Mouse (Mus musculus) urinary bladder, postnatal 14 days (tissue): ENCODE measurements around the gene Pdgfb.
A peak's percentile ranks its signal among the peaks of the same experiment; 100 is the strongest.

Experiments used
- DNase-seq: peaks from one replicate; pipeline ENCODE4 v3.0.0; 2021; ENCODE audit warnings: low spot score

The Pdgfb gene

GRCm38 (mm10) chr15:80014321-80015210 lies at the start of gene Pdgfb:
Gene Pdgfb, minus strand, starts transcription at chr15:80014977.
- no peak for DNase-seq

- no peak for DNase-seq
These were observed 48.0 kb upstream of the Pdgfb start for GRCm38 (mm10) chr15:80062821-80063220.

GRCm38 (mm10) chr15:80062339-80062738 lies 47.6 kb upstream of the Pdgfb start:
- no peak for DNase-seq

GRCm38 (mm10) chr15:80061071-80061550 lies 46.3 kb upstream of the Pdgfb start:
- no peak for DNase-seq

- DNase-seq: no peak
These were observed 45.7 kb upstream of the Pdgfb start for GRCm38 (mm10) chr15:80060356-80061070.

- no peak for DNase-seq
These were observed 44.8 kb upstream of the Pdgfb start for GRCm38 (mm10) chr15:80059606-80060005.

GRCm38 (mm10) chr15:80058151-80058550 lies 43.4 kb upstream of the Pdgfb start:
- DNase-seq: no peak

GRCm38 (mm10) chr15:80054034-80054710 lies 39.4 kb upstream of the Pdgfb start:
- peak; percentile 51 for DNase-seq

GRCm38 (mm10) chr15:80053381-80054033 lies 38.7 kb upstream of the Pdgfb start:
- no peak for DNase-seq

GRCm38 (mm10) chr15:80051782-80052181 lies 37.0 kb upstream of the Pdgfb start:
- no peak for DNase-seq

GRCm38 (mm10) chr15:80051092-80051761 lies 36.5 kb upstream of the Pdgfb start:
- no peak for DNase-seq

GRCm38 (mm10) chr15:80050093-80050492 lies 35.3 kb upstream of the Pdgfb start:
- no peak for DNase-seq

- DNase-seq: no peak
These were observed 33.2 kb upstream of the Pdgfb start for GRCm38 (mm10) chr15:80047973-80048372.

- no peak for DNase-seq
These were observed 32.5 kb upstream of the Pdgfb start for GRCm38 (mm10) chr15:80047242-80047641.

GRCm38 (mm10) chr15:80045749-80046148 lies 31.0 kb upstream of the Pdgfb start:
- no peak for DNase-seq

- DNase-seq: no peak
These were observed 29.5 kb upstream of the Pdgfb start for GRCm38 (mm10) chr15:80044249-80044648.

GRCm38 (mm10) chr15:80042152-80042551 lies 27.4 kb upstream of the Pdgfb start:
- no peak for DNase-seq

GRCm38 (mm10) chr15:80038110-80038391 lies 23.3 kb upstream of the Pdgfb start:
- no peak for DNase-seq

GRCm38 (mm10) chr15:80037255-80038109 lies 22.7 kb upstream of the Pdgfb start:
- DNase-seq: no peak

GRCm38 (mm10) chr15:80035341-80035885 lies 20.6 kb upstream of the Pdgfb start:
- DNase-seq: no peak
